Mouse (Mus musculus) liver, postnatal 0 days (tissue): ENCODE data around the gene Ski.

ENCODE experiments used
- CTCF ChIP-seq: sonication (generic); IDR thresholded peaks from 2 replicates; pipeline ENCODE4 v1.5.1; 2016; ENCODE audit warnings: antibody characterized with exemption, low read depth
- EP300 ChIP-seq: IDR thresholded peaks from 2 replicates; pipeline ENCODE4 v1.6.1; 2016; ENCODE audit warnings: antibody characterized with exemption, low read depth, mild to moderate bottlenecking

- no peak for TF ChIP-seq CTCF
- no peak for TF ChIP-seq EP300
Measured at GRCm38 (mm10) chr4:155138451-155138850, 83.9 kb downstream of the Ski start.
